Mouse (Mus musculus) E14TG2a.4 (cell line): ENCODE data around the gene Cacnb1.

ENCODE experiments used
- CTCF ChIP-seq: conservative IDR thresholded peaks from 2 replicates; pipeline ENCODE4 v1.5.1; 2014; ENCODE audit warnings: low read length
- NANOG ChIP-seq: IDR thresholded peaks from 2 replicates; pipeline ENCODE4 v1.6.1; 2014; ENCODE audit warnings: borderline replicate concordance, low read length, mixed read lengths

DNA sequence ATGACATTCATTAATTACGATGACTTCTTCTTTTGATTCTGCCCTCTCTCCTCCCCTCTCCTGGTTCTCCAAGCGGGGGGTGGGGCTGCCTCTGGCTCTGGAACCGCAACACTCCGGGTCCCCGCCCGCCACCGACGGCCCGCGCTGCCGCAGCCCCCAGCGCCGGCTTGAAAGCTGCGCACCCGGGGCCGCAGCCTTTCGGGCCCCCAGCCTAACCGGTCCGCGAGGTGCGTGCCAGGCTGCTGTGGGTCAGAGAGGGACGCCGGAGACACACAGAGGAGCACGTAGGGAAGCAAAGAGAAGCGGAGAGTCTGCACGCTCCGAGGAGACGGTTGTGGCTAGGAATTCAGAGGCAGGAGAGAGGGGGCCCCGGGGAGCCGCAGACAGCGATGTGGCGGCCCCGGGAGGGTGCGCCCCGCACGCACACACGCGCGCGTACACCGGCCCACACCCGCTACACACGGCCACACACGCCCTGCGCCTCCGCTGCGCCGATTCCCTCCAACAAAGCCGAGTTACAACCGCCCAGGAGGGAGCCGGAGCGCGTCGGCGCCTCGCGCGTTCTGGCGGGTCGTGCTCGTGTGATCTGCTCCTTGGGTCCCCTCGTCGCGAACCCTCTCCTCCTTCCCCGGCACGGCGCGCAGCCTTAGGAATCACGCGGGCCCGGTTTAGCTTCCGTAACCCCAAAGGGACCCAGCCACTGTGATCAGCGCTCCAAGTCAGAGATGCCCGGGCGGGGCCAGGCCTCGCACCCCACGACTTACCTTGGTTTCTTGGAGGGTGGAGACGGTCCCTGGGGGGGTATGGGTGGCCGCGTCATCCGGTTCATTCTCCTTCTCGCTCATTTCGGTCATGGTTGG, 29.5 kb upstream of the Cacnb1 start:
- TF ChIP-seq CTCF (no peak), NANOG (no peak)
